Mouse (Mus musculus): ENCODE results near the gene Zw10. TPM values are rescaled to one million over a fixed set of nuclear protein-coding genes. Genes with fewer than 3 reads are reported as not detected.

Gene Zw10
- total RNA-seq (2015), result 28.7 and 30.7 TPM in 2 replicates
- total RNA-seq (2017), result 24.4 and 26.0 TPM in 2 replicates

DNA sequence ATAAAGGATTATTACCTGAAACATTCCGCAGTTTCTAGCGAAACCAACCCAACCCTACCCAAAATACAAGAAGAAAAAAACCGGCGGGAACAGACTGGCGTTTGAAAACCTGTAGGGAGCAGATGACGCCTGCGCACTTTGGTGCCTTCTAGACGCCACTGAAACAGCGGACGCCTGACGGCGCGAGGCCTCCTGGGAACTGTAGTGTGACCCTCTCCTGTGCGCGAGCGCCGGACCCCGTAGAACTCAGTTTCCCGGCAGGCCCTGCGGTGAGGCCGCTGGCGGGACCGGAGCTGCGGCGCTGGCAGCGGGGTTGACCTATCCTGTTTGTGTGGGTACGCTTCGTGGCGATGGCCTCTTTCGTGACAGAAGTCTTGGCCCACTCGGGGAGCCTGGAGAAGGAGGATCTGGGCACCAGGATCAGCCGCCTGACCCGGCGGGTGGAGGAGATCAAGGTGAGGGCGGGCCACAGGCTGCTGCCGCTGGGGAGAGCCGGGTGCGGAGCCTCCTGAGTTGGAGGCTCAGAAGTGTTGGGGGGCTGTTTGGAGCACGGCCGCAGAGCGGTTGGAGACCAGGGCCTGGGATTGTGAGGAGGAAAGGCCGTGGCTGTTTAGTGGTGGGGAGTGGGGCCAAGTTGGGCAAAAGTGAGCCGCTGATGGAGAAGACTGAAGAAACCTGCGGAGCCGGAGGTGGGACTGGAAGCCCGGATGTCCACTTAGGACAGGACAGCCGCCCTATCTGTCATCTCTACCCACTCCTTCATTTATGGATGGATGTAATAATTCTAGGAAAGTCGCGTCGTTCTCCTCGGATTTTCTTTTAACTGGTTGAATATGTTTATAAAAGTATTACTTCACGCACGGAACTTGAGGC, at the start of gene Zw10:
Zw10 (plus strand) TSS at position 281 of the 873 bp plus-strand sequence.
- peak; percentile 95 for ATAC-seq (replicated peaks; ENCODE audit: poor library complexity)

DNA sequence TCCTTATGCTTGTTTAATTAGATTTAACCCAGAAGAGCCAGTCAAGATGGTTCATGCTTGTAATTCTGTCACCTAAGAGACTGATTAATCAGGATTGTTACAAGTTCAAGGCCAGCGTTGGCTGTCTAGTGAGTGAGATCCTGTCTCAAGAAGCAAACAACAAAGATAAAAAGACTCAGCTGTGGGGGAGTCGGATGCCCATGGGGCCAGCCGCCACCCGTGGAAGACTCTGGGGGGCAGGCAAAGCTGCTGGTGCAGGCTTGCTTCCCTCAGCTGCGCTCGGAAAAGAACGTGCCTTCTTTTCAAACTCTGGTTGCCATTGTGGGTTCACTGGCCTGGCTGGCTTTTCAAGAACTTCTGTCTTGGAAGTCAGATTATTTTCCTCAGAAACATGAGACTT, 39.6 kb upstream of the Zw10 start:
- ATAC-seq (replicated peaks; ENCODE audit: poor library complexity), result no peak

DNA sequence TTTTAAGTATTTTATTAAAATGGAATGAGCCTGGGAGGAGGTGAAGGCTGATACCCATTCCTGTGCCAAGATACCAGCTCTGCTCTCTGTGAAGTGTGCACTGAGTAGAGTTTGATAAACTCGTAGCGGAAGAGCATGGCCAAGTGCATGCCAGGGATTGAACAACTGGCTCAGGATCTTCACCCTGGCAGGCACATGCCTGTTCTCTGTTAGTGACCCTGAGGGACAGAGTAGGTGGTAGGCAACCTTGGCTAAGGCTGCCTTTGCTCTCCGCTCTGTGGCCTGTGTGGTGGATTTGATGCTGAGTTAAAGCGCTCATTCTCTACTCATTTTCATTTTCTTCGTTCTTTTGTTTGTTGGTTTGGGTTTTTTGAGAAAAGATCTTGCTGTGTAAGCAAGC, 34.1 kb upstream of the Zw10 start:
- ATAC-seq (replicated peaks; ENCODE audit: poor library complexity), result no peak

DNA sequence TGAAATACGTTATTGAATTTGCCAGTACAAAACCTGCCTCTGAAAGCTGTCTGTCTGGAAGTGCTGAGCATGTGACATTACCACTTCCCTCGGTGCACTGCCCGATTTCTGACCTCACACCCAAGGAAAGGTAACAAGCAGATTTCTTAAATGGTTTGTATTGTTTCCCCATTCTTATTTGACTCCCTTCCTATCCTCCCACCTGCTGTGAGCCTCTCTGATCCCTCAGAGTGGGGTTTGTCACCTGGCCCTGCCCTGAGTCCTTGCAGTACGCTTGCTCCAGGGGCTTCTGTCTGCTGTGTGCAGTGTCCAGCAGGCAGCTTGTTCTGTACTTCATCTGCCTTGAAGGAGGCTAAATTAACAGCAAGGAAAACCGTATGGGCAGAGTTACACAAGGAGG, 31.5 kb upstream of the Zw10 start:
- peak; percentile 9; the same call in 1 of the 2 replicates for ATAC-seq (replicated peaks; ENCODE audit: poor library complexity)

DNA sequence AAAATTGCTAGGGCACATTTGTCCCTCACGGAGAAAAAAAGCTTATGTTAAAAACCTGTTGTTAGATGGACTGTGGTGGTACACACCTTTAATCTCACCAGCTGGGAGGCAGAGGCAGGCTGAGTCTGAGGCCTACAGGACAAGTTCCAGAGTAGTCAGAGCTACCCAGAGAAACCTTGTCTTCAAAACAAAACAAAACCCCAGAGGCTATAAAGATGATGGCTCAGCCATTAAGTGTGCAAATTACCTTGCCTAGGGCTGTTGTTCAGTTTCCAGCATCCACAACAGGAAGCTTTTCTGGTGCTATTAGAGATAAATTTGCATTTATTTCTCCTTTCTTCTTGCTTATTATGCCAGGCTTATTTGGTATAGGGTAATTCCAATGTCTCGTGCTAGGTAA, 30.9 kb upstream of the Zw10 start:
- no peak for ATAC-seq (replicated peaks; ENCODE audit: poor library complexity)

DNA sequence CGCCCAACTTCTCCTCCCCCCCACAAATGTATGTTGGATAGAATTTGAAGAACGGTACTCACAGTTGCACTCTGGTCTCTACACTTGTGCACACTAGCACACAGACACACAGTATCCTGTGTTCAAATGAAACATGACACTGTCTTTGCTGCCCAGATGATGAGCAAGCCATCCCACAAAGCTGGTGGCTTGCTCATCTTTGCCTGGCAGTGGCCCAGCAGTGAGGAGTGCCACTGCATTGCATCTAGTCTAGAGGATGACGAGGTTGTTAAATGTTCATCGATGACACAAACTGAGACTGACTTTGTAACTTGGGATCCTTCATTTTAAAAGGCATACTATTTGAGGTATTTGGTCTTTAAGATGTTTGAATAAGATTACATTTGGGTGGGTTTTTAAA, 20.6 kb upstream of the Zw10 start:
- ATAC-seq (replicated peaks; ENCODE audit: poor library complexity), result no peak

DNA sequence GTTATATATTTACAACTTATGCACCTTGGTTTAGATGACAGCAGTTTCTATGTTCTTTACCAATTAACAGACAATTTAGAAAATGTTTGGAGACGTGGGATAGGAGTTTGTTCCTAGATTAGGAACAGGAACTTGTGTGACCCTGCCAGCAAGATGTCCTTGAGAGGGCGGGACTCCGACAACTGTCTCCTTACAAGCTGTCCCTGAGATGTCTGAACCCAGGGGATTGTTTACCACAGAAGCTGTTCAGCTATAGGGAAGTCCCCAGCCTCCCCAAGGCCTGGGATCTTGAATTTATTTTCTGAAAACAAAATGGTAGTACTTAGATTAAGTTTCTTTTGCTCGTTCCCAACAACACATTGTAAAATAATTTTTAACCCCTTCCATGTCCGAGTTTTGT, 4.5 kb upstream of the Zw10 start:
- ATAC-seq (replicated peaks; ENCODE audit: poor library complexity), result no peak

DNA sequence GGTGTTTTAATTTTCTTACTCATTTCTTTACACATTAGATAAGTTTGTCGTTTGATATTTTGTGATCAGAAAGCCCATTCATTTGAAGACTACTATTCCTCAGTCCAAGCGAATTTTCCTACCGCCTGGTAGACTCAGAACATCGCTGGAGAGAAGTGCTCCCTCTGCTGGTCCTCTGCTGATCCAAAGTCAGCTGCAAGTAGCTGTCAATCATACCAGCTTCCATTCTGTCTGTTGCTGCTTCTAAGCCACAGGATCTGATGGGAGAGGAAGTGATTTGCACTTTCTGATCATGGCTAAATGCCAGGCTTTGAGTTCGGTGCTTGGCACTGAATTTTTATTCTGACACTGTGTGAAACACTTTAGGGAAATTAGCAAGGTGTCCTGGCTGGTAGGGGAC, 4.1 kb upstream of the Zw10 start:
- ATAC-seq (replicated peaks; ENCODE audit: poor library complexity), result peak; percentile 82

DNA sequence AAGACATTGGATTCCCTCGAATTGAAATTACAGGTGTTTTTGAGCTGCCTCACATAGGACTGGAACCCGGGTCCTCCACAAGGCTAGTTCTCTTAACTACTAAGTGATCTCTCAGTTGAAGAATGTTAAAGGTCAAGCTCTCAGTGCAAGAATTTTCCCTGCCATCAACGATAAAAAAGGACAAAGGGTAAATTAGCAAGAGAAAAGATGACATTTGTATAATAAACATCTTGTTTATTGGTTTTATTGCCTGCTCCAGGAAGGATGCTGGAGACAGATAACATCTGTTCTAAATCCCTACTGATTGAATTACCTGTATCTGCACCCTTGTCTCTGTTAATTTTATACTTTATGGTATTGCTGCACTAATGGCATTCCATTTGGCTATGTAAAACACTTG, 1.4 kb upstream of the Zw10 start:
- no peak for ATAC-seq (replicated peaks; ENCODE audit: poor library complexity)

DNA sequence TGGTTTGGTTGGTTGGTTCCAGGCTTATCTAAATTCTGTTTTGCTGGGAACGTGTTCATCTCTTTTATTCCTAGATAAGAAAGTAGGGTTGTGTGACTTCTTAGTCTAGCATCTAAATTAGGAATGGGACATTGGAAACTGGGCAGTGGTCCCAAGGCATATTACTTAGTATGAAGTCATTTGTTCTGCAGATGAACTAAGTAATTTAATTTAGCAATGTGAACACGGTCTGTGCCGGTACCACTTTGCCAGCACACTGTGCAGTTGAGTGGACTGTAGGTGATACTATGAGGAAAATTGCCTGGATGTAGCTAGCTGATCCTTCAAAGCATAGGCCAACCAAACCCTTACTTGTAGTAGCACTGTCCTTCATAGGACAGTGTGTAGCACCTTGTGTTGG, 21.4 kb downstream of the Zw10 start:
- ATAC-seq (replicated peaks; ENCODE audit: poor library complexity), result no peak

DNA sequence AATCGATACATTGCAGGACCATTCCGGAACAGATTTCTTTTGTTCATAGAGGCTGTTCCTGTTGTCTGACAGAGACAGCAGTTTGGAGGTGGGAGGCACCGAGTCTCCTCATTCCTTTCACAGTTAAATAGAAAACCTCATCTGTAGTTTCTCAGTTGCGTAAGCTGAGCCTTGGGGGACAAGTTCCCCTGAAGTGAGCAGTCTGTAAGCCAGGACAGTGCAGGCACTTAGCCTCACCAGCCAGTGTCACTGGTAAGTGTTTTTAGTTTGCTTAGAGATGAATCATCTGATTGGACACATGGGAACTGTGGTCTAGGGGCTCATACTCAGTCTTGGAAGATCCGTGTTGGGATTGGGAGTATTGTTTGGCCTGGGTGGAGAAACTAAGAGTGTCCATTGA, 25.7 kb downstream of the Zw10 start, which contains the start of gene Tmprss5:
Tmprss5 (plus strand) TSS at position 154 of the 400 bp plus-strand sequence.
- ATAC-seq (replicated peaks; ENCODE audit: poor library complexity), result no peak

DNA sequence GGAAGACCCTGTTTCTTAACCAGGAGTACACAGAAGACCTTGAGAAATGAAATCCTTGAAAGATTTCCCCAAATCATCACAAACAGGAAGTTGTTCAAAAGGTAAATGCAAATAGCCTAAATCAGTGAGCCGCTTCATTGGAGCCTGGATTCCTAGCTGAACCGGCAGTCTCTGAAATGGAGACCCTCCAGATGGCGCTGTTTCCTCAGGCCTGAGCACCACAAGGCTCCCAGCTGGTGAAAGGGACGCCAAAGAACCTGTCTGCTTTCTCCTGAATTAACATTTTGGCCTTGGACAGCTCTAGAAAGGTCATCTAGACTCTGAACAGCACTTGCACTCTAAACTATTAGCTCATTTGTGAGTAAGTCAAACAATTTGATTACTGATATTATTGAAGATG, 26.1 kb downstream of the Zw10 start:
- peak; percentile 69 for ATAC-seq (replicated peaks; ENCODE audit: poor library complexity)

DNA sequence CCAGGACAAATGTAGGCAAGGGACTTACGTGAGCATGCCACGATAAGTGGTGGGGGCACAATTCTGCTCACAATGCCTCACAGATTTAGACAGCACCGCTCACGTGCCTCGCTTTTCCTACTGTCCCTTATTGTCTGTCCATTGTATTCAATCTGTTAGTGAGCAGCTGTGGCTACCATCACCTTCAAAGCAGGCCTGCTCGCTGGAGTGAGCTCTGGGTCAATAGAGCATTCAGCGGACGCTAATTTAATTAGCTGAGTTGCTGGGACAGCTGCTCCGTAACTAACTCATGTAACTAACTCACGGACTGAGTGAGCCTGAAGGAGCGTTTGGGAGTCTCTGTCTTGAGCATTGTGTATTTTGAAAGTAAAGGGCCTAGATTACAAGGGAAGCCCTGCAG, 31.9 kb downstream of the Zw10 start:
- no peak for ATAC-seq (replicated peaks; ENCODE audit: poor library complexity)

DNA sequence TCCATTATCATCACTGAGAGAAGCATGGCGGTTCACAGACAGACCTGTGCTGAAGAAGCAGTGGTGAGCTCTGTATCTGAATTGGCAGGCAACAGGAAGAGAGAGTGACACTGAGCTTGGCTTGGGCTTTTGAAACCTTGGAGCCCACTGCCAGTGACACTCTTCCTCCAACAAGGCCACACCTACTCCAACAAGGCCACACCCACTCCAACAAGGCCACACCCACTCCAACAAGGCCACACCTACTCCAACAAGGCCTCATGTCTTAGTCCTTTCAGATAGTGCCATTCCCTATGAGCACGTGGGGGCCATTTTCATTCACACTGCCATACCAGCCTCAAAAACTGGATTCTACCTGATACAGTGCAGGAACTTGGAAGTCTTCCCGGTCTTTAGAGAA, 43.5 kb downstream of the Zw10 start:
- ATAC-seq (replicated peaks; ENCODE audit: poor library complexity), result no peak

DNA sequence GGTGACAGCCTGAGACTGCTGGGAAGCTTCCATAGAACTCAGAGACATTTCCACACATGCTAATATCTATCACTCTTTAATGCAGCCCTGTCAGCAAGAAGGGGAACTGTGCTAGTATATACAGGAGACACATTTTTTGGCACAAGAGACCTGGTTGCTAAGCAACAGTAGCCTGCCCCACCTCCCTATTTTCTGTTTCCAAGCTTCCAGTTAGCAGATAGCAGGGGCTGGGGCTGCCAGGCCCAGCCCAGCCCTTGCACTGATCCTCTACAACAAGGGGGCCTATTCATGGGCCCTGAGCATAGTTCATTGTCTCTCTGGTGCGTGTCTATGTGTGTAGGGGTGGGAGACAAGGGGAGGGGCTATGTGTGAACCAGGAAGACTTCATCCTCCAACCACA, 46.9 kb downstream of the Zw10 start:
- ATAC-seq (replicated peaks; ENCODE audit: poor library complexity), result no peak

DNA sequence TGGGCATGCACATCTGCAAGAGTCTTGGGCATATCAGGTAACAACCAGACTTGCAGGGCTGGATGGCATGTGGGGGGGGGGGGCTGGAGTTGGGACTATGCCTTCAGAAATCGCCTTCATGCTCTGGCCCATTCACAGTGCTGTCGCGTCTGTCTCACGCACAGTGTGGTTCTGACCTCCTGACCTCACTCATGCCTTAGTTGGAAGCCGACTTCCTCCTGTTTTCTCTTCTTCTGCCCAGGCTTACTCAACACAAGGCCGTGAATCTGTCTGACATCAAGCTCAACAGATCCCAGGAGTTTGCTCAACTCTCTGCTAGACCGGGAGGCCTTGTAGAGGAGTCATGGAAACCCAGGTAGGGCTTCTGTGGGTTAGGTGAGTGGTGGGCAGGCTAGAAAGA, 53.7 kb downstream of the Zw10 start:
- no peak for ATAC-seq (replicated peaks; ENCODE audit: poor library complexity)

DNA sequence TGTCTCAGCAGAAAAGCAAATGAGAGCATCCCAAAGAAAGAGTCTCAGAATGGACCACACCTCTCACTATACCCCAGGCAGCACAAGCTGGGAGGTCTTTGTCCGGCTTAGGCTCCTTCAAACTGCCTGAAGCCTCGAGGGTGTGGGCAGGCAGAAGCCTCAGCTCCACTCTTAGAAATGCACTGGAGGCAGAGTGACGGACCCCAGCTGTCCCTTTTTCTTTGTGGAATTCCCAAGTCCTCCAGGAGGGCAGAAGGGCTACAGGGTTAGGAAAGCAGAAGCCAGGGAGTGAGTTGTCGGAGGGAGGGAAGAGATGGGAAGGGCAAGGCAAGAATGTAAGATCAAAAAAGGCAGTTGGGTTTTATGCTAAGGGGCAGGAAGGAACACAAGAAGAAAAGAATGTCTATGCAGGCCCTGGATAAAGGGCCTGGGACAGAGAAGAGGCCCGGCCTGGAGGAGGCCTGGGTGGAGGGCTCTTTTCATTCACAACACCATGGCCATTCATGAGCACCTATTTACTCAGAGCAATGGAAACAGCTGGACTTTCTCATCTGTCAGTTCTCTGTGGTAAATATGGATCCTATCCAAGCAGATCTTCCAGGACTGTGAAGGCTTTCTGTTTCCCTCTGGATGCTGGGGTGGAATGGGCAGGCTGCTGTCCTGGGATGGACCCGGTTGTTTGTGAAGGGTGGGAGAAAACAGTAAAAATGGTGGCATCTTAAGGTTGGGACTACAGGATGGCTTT, 55.2 kb downstream of the Zw10 start:
- no peak for ATAC-seq (replicated peaks; ENCODE audit: poor library complexity)

DNA sequence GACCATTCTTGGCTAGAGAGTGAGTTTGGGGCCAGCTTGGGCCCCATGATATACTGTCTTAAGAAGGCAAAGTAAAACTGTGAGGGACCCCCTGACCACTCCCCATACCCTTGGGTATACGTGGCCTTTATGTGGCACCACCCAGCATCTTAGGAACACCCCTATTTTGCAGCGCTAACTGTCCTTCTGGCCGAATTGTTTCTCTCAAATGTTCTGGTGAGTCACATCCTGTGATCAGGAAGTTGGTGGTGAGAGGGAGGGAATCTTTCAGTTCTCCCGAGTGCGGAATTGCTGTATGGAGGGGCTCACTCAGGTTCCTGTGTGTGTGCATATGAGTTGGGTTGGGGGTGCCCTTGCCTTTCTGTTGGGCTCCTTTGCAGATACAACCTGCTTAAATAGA, 55.9 kb downstream of the Zw10 start:
- ATAC-seq (replicated peaks; ENCODE audit: poor library complexity), result no peak

DNA sequence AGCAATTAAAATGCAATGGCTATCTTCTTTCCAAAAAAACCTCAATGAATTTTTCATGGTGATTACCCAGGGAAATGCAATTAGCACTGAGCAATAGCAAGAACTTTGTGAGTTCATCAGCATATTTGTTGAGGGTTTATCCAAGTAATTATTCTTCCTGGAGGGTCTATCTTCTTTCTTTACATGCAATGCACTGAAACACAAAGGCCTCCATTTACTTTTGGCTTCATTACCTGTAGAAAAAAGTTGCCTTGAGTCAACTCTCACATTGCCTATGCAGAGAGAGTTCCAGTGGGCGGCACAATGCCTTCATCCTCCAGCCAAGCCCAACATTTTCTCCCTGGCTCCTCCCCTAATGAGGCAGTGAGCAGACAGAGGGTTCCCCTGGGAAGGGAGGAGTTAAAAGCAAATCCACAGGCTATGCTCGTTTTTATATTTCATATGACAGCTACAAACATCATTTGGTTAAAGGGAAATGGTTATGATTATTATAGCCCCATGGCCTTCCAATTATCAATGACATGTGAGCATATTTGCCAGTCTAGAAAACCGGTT, 62.9 kb downstream of the Zw10 start:
- ATAC-seq (replicated peaks; ENCODE audit: poor library complexity), result no peak

DNA sequence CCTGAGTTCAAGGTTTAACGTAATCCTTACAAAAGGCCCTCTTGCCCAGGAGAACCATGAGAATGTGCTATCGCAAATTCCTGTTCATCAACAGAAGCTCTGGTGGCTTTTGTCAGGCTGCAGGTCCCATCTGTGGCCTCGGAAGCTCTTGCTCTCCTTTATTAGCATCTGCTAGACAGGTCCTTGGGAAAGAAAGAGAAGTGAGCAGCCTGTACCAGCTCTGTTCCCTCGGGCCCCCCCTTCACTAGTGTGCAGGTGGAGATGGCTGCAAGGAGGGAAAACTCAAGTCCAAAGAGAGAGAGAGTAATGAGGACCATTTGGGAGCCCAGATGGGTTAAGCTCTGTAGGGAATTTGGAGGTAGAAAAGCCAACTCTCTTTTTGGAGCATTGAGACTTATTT, 64.3 kb downstream of the Zw10 start:
- ATAC-seq (replicated peaks; ENCODE audit: poor library complexity), result no peak

DNA sequence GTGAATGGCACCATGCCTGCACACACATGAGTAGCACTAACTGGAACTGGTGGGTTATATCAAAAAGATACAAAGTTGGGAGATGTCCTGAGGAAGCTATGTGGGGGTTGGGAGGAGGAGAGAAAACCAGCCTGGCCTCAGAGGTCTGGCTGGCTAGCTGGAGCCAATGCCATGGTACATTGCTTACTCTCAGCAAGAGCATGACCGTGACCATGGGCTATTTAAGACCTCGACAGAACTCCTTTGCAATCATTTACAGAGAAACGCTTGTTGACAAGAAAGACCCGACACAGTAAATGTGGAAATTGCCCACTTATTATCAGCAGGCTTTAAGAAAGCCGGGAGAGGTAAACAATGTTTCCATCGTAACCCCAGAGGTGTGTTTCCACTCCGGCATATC, 70.3 kb downstream of the Zw10 start:
- no peak for ATAC-seq (replicated peaks; ENCODE audit: poor library complexity)
